Mouse (Mus musculus) heart, embryonic 13.5 days (tissue): ENCODE measurements at regions not wholly inside any gene's neighbourhood (a gene's known extent, or its start where the extent isn't known, plus 50 kb on each side); places are given as distances from the start of the nearest gene placed in this dataset.
A peak's percentile ranks its signal among the peaks of the same experiment; 100 is the strongest.

Experiments used
- ATAC-seq: fragments of 200-750 bp; cut with Nextera tagmentation; 2 replicates; pipeline ENCODE4 v1.8.0; 2017; ENCODE audit warnings: moderate TSS enrichment; ENCODE audit not compliant: insufficient number of reproducible peaks, low FRiP score, low TSS enrichment; ENCODE audit errors: extremely low read depth
- H3K27ac ChIP-seq: fragments of 300-500 bp; sonication (generic); replicated peaks from 2 replicates; pipeline ENCODE4 v1.5.1; 2015; ENCODE audit warnings: moderate library complexity, mild to moderate bottlenecking, inconsistent platforms
- H3K27me3 ChIP-seq: fragments of 300-500 bp; sonication (generic); replicated peaks from 2 replicates; pipeline ENCODE4 v1.6.1; 2015; ENCODE audit warnings: mild to moderate bottlenecking, inconsistent platforms
- H3K36me3 ChIP-seq: fragments of 300-500 bp; sonication (generic); 2 replicates; pipeline ENCODE4 v1.6.1; 2015; ENCODE audit warnings: mild to moderate bottlenecking, inconsistent platforms
- H3K4me1 ChIP-seq: fragments of 300-500 bp; sonication (generic); 2 replicates; pipeline ENCODE4 v1.6.1; 2015; ENCODE audit warnings: inconsistent platforms
- H3K4me2 ChIP-seq: fragments of 300-500 bp; sonication (generic); 2 replicates; pipeline ENCODE4 v1.6.1; 2015; ENCODE audit warnings: inconsistent platforms, mild to moderate bottlenecking, moderate library complexity
- H3K4me3 ChIP-seq: fragments of 300-500 bp; sonication (generic); 2 replicates; pipeline ENCODE4 v1.5.1; 2015; ENCODE audit warnings: moderate library complexity, mild to moderate bottlenecking, inconsistent platforms
- H3K9ac ChIP-seq: fragments of 300-500 bp; sonication (generic); 2 replicates; pipeline ENCODE4 v1.6.1; 2015; ENCODE audit warnings: inconsistent platforms, mild to moderate bottlenecking, moderate library complexity
- H3K9me3 ChIP-seq: fragments of 300-500 bp; sonication (generic); 2 replicates; pipeline ENCODE4 v1.6.1; 2016; ENCODE audit warnings: inconsistent platforms
- WGBS: fragments of 180-500 bp; shearing (Covaris S2); methylation state at CpG from one replicate; pipeline ENCODE4 v1.1.7; 2015; ENCODE audit warnings: mixed read lengths; 5-methylcytosine and 5-hydroxymethylcytosine counted together

- H3K36me3 ChIP-seq: no peaks in the 10 kb centered on the region
- peak overlapping the region; percentile 59 for H3K4me2 ChIP-seq
- H3K4me1 ChIP-seq: peaks cover 4% of the 10 kb centered on the region; the same call in 1 of the 2 replicates
- no peak overlapping the region for H3K27ac ChIP-seq
- ATAC-seq: no peak
- peak overlapping the region; percentile 43 for H3K4me3 ChIP-seq
- H3K9ac ChIP-seq: peak overlapping the region; percentile 48
- H3K9me3 ChIP-seq: no peaks in the 10 kb centered on the region
- H3K27me3 ChIP-seq: 0 out of 2 replicates have a peak, but pooled peaks cover 4% of the 10 kb centered on the region
- 33% methylated on average over 14 of the region's 14 CpGs for WGBS
Measured at GRCm38 (mm10) chr8:92771856-92772650, 55.0 kb upstream of the Mmp2 start.

- H3K4me3 ChIP-seq: no peak overlapping the region; the same call in 1 of the 2 replicates
Measured at GRCm38 (mm10) chr8:92772826-92773225, 54.3 kb upstream of the Mmp2 start.

GRCm38 (mm10) chr8:92775186-92775585 lies 51.9 kb upstream of the Mmp2 start:
- no peak for ATAC-seq
- H3K27ac ChIP-seq: no peak overlapping the region
- no peak overlapping the region for H3K9ac ChIP-seq
- no peak overlapping the region for H3K4me2 ChIP-seq
- H3K36me3 ChIP-seq: no peaks in the 10 kb centered on the region
- 0 out of 2 replicates have a peak, but pooled peaks cover 4% of the 10 kb centered on the region for H3K27me3 ChIP-seq
- no peaks in the 10 kb centered on the region for H3K9me3 ChIP-seq
- no peak overlapping the region for H3K4me3 ChIP-seq
- peaks cover 7% of the 10 kb centered on the region; the same call in 1 of the 2 replicates for H3K4me1 ChIP-seq
- WGBS: 52% methylated on average over 4 of the region's 4 CpGs

More at GRCm38 (mm10) chr8:92772826-92773225, 54.3 kb upstream of the Mmp2 start:
- H3K4me1 ChIP-seq: peaks cover 7% of the 10 kb centered on the region; the same call in 1 of the 2 replicates
- no peaks in the 10 kb centered on the region for H3K36me3 ChIP-seq
- no peak overlapping the region for H3K9ac ChIP-seq
- no peaks in the 10 kb centered on the region for H3K9me3 ChIP-seq
- ATAC-seq: no peak
- WGBS: 81% methylated on average over 10 of the region's 10 CpGs
- no peak overlapping the region for H3K27ac ChIP-seq
- H3K4me2 ChIP-seq: peak overlapping the region; percentile 59
- 0 out of 2 replicates have a peak, but pooled peaks cover 4% of the 10 kb centered on the region for H3K27me3 ChIP-seq

- no peak overlapping the region for H3K9ac ChIP-seq
- no peak overlapping the region for H3K4me3 ChIP-seq
- no peak overlapping the region for H3K4me2 ChIP-seq
- H3K4me1 ChIP-seq: peaks cover 16% of the 10 kb centered on the region
- 25% methylated on average over 5 of the region's 5 CpGs for WGBS
- H3K27me3 ChIP-seq: 0 out of 2 replicates have a peak, but pooled peaks cover 4% of the 10 kb centered on the region
- H3K36me3 ChIP-seq: no peaks in the 10 kb centered on the region
- H3K9me3 ChIP-seq: no peaks in the 10 kb centered on the region
- H3K27ac ChIP-seq: no peak overlapping the region
- no peak for ATAC-seq
Measured at GRCm38 (mm10) chr8:92777106-92777505, 50.0 kb upstream of the Mmp2 start.
